12 mouse cellular contexts compared by ENCODE assay signal in the genomic region with DNA sequence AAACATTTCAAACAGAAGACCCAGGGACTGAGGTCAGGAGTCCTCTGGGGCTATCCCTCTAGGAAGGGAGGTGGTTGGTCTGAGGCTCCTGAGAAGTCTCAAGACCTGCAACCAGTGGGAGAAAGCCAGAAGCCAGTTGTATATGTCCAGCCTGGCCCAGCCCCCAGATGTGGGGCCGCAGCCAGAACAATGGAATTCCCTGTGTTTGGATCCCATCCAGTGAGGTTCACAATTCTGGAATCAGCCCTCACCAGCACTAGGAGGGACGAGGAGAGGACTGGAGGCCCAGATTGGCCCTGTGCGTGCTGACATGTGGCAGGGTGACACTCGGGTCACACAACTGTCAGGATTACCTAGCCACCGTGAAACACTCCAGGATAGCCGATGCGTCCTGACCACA. TPM values are rescaled to one million over a fixed set of nuclear protein-coding genes. Genes with fewer than 3 reads are reported as not detected.
DNase-seq lines count a peak whose midpoint lies in the region; TF ChIP-seq lines count a peak whose summit lies in the region.
"Had no signal": no experiment of that assay in that cellular context is flagged by ENCODE, and none has a peak within 500 bp of the region (broad histone marks: within the 10 kb centered on the region; RNA-seq: fewer than 3 reads in every experiment).

No protein-coding gene starts in this region.

- TF ChIP-seq CTCF in thymus, adult 2 months (IDR thresholded peaks at IDR 0.05; ENCODE audit: borderline replicate concordance, control insufficient read depth, extremely low read depth, insufficient read depth, low read length, poor library complexity): no peak

- intact Hi-C loops in heart, postnatal 25 days (cut with DNase I): no loop called here
- intact Hi-C loops in heart, postnatal 10 days (cut with DNase I): no loop called here

- H3K36me3 ChIP-seq in thymus, adult 2 months (ENCODE audit: control insufficient read depth, insufficient read depth, low read length): no peaks in the 10 kb centered on the region

- no peak for TF ChIP-seq POLR2A in thymus, adult 2 months (IDR thresholded peaks at IDR 0.05; ENCODE audit: control insufficient read depth, extremely low read depth, insufficient read depth, low read length, poor library complexity)

- H3K4me3 ChIP-seq in thymus, adult 2 months (ENCODE audit: control insufficient read depth, insufficient read depth, low read length): no peak overlapping the region
- H3K4me3 ChIP-seq: layer of hippocampus, adult 2 months had no signal

- peaks cover 13% of the 10 kb centered on the region for H3K4me1 ChIP-seq in thymus, adult 2 months (replicated peaks; ENCODE audit: control insufficient read depth, insufficient read depth, low read length)

- H3K27me3 ChIP-seq in thymus, adult 2 months (ENCODE audit: control insufficient read depth, insufficient read depth, low read length): no peaks in the 10 kb centered on the region

- DNase-seq in heart, adult 18-20 months: peak; percentile 28 to 41
- DNase-seq in heart, postnatal 25 days (ENCODE audit: low spot score): no peak
- peak; percentile 42 to 54 for DNase-seq in kidney, postnatal 4 days
- DNase-seq in kidney, adult 11 months: no peak
- DNase-seq in heart, postnatal 10 days: peak; percentile 74 to 75
- peak; percentile 67 to 79 for DNase-seq in lung, postnatal 4 days
- no peak for DNase-seq in thymus, adult 2 months
- DNase-seq in embryo, embryonic 10 days (ENCODE audit: low spot score): no peak
- DNase-seq: cerebellum, adult 11-12 months; embryo, embryonic 11 days; thymus, postnatal 25 days had no signal

- WGBS in thymus, adult 2 months: 95% methylated on average over 7 of the region's 7 CpGs

- H3K27ac ChIP-seq in thymus, adult 2 months (ENCODE audit: control insufficient read depth, insufficient read depth, low read length): no peak overlapping the region

RNA-seq across cellular contexts. Expression of gene Ttyh3, which starts 3.8 kb away (rescaled TPM):
- 1 to 10 TPM; 7.6 to 7.7 TPM for total RNA-seq in heart, adult 18-20 months (2021)
- total RNA-seq in heart, postnatal 25 days (2021): 10 to 100 TPM; 15.6 to 18.6 TPM
- 10 to 100 TPM; 58.4 to 61.4 TPM for total RNA-seq in heart, postnatal 10 days (2021)
- 139 and 177 TPM in 2 replicates for polyA plus RNA-seq in thymus, adult 2 months (2012; rRNA removed)

RNA-seq across cellular contexts. Expression of gene Lfng, which starts 45.5 kb away (rescaled TPM):
- total RNA-seq in heart, adult 18-20 months (2021): 1 to 10 TPM; 6.7 to 9.9 TPM
- 10 to 100 TPM in 1 of 2 experiments, 1 to 10 TPM in 1; 7.3 to 10.8 TPM for total RNA-seq in heart, postnatal 25 days (2021)
- 10 to 100 TPM; 14.1 to 15.7 TPM for total RNA-seq in heart, postnatal 10 days (2021)
- 141 and 171 TPM in 2 replicates for polyA plus RNA-seq in thymus, adult 2 months (2012; rRNA removed)

RNA-seq across cellular contexts. Expression of gene Iqce, which starts 49.6 kb away (rescaled TPM):
- total RNA-seq in heart, adult 18-20 months (2021): 1 to 10 TPM; 4.0 to 5.3 TPM
- total RNA-seq in heart, postnatal 25 days (2021): 1 to 10 TPM; 4.5 to 7.5 TPM
- total RNA-seq in heart, postnatal 10 days (2021): 10 to 100 TPM; 10.5 to 10.9 TPM
- 30.0 and 31.5 TPM in 2 replicates for polyA plus RNA-seq in thymus, adult 2 months (2012; rRNA removed)

RNA-seq across cellular contexts. Expression of gene Brat1, which starts 52.2 kb away (rescaled TPM):
- 1 to 10 TPM; 6.4 to 7.8 TPM for total RNA-seq in heart, adult 18-20 months (2021)
- 1 to 10 TPM; 7.2 to 8.4 TPM for total RNA-seq in heart, postnatal 25 days (2021)
- total RNA-seq in heart, postnatal 10 days (2021): 10 to 100 TPM in 1 of 2 experiments, 1 to 10 TPM in 1; 9.6 to 10.8 TPM
- 65.1 and 69.1 TPM in 2 replicates for polyA plus RNA-seq in thymus, adult 2 months (2012; rRNA removed)

Comparison
In these comparisons a context has a peak if more than half of its experiments do, and no peak if none do; other contexts are left out.
1. DNase-seq: peak in heart, adult 18-20 months (2 of 2), kidney, postnatal 4 days (2 of 2), heart, postnatal 10 days (2 of 2) and lung, postnatal 4 days (2 of 2); none in heart, postnatal 25 days (single experiment), kidney, adult 11 months (single experiment), thymus, adult 2 months (single experiment) and embryo, embryonic 10 days (single experiment).